Mouse (Mus musculus): Measurements from ENCODE around the gene Igf1. TPM values are rescaled to one million over a fixed set of nuclear protein-coding genes. Genes with fewer than 3 reads are reported as not detected.

Gene Igf1
- total and polyA plus RNA-seq, 3 experiments: not detected

DNA sequence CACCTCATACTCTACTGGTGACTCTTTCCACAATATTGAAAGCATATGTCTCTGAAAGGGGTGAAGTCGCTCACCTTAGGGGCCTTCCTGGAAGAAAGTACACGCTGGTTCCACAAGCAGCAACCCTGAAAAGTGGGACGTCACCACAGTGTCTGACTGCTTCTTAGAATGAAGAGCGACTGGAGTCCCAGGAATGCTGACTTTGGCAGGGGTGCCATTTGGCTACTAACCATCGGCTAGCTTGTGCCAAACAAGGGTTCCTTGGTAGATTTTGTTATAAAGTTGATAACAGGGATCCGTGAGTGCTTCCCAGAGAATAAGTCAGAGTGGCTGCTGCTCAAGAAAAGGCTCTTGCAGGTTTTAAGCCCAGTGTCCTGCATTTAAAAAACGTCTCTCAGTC, 4.8 kb downstream of the Igf1 start:
- Histone ChIP-seq H3K4me3 (ENCODE audit: control insufficient read depth in 1 of 2, insufficient read depth in 1 of 2, low read depth in 2 of 2, low read length in 2 of 2) (no peak overlapping the region), H3K27ac (ENCODE audit: control insufficient read depth, low read depth, low read length) (no peak overlapping the region), H3K9me3 (replicated peaks; ENCODE audit: insufficient read depth, low read length) (no peaks in the 10 kb centered on the region), H3K9ac (ENCODE audit: control insufficient read depth, low read depth, low read length, poor library complexity, severe bottlenecking) (no peak overlapping the region), H3K79me2 (ENCODE audit: control insufficient read depth, insufficient read depth, low read length, poor library complexity) (no peaks in the 10 kb centered on the region), H3K4me1 (ENCODE audit: control insufficient read depth in 1 of 2, insufficient read depth in 2 of 2, low read length in 2 of 2) (no peaks in the 10 kb centered on the region), H3K36me3 (ENCODE audit: control insufficient read depth in 1 of 2, insufficient read depth in 2 of 2, low read length in 2 of 2) (no peaks in the 10 kb centered on the region), H3K27me3 (ENCODE audit: control insufficient read depth in 1 of 2, insufficient read depth in 2 of 2, low read length in 2 of 2) (no peaks in the 10 kb centered on the region; a peak in 2 of 4 replicates)
- no peak for DNase-seq (ENCODE audit: low read depth, low spot score)
- TF ChIP-seq BHLHE40 (IDR thresholded peaks at IDR 0.05; ENCODE audit: borderline replicate concordance, low read depth, low read length) (no peak), TAL1 (IDR thresholded peaks at IDR 0.05; ENCODE audit: low read length) (no peak), MXI1 (IDR thresholded peaks at IDR 0.05; ENCODE audit: low read depth, low read length) (no peak), ELF1 (IDR thresholded peaks at IDR 0.05; ENCODE audit: low read depth, low read length) (no peak), TBP (IDR thresholded peaks at IDR 0.05; ENCODE audit: low read depth, low read length) (no peak), MYB (IDR thresholded peaks at IDR 0.05; ENCODE audit: low read depth, low read length) (no peak), ZMIZ1 (IDR thresholded peaks at IDR 0.05; ENCODE audit: low read depth, low read length) (no peak), USF2 (IDR thresholded peaks at IDR 0.05; ENCODE audit: borderline replicate concordance in 1 of 2, insufficient read depth in 1 of 2, low read depth in 1 of 2, low read length in 2 of 2) (no peak), KAT2A (conservative IDR thresholded peaks at IDR 0.05; ENCODE audit: low read depth, low read length) (no peak), RCOR1 (IDR thresholded peaks at IDR 0.05; ENCODE audit: low read depth, low read length) (no peak), CHD2 (IDR thresholded peaks at IDR 0.05; ENCODE audit: low read length) (no peak)

DNA sequence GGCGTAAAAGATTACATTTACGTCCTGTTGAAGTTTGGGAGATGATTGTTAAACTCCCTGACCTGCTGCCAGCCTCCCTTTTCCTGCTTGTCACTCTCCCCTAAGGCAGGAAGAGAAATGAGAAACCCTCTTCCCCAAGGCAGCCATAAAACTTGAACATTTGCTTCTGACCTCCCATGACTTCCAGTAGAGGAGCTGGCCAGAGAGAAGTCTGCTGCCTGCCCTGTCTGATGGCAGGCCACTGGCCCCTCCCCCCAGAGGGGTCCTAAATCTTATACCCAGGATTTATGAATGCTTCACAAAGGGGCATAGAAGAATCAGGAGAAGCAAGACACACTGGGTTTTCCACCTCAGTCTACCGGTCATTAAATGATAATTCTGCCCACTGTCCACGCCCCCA, 5.3 kb downstream of the Igf1 start:
- DNase-seq (ENCODE audit: low read depth, low spot score): no peak
- no peak overlapping the region for H3K27ac ChIP-seq (ENCODE audit: control insufficient read depth, low read depth, low read length)
- no peaks in the 10 kb centered on the region; a peak in 2 of 4 replicates for H3K27me3 ChIP-seq (ENCODE audit: control insufficient read depth in 1 of 2, insufficient read depth in 2 of 2, low read length in 2 of 2)
- H3K36me3 ChIP-seq (ENCODE audit: control insufficient read depth in 1 of 2, insufficient read depth in 2 of 2, low read length in 2 of 2): no peaks in the 10 kb centered on the region
- no peaks in the 10 kb centered on the region for H3K4me1 ChIP-seq (ENCODE audit: control insufficient read depth in 1 of 2, insufficient read depth in 2 of 2, low read length in 2 of 2)
- H3K9me3 ChIP-seq (replicated peaks; ENCODE audit: insufficient read depth, low read length): no peaks in the 10 kb centered on the region
- no peak overlapping the region for H3K9ac ChIP-seq (ENCODE audit: control insufficient read depth, low read depth, low read length, poor library complexity, severe bottlenecking)
- TF ChIP-seq CHD2 (IDR thresholded peaks at IDR 0.05; ENCODE audit: low read length) (no peak), ELF1 (IDR thresholded peaks at IDR 0.05; ENCODE audit: low read depth, low read length) (no peak), ETS1 (IDR thresholded peaks at IDR 0.05; ENCODE audit: low read depth, low read length) (no peak), USF1 (IDR thresholded peaks at IDR 0.05; ENCODE audit: low read depth, low read length) (no peak), NRF1 (IDR thresholded peaks at IDR 0.05; ENCODE audit: insufficient read depth, low read depth, low read length, poor library complexity, severe bottlenecking) (no peak), ZNF384 (IDR thresholded peaks at IDR 0.05; ENCODE audit: low read depth, low read length) (no peak), SMC3 (IDR thresholded peaks at IDR 0.05; ENCODE audit: low read depth, low read length) (no peak), JUND (IDR thresholded peaks at IDR 0.05; ENCODE audit: low read depth, low read length) (no peak), TBP (IDR thresholded peaks at IDR 0.05; ENCODE audit: low read depth, low read length) (no peak), MAZ (IDR thresholded peaks at IDR 0.05; ENCODE audit: low read depth, low read length) (no peak), TAL1 (IDR thresholded peaks at IDR 0.05; ENCODE audit: low read length) (no peak), KAT2A (conservative IDR thresholded peaks at IDR 0.05; ENCODE audit: low read depth, low read length) (no peak), MAX (IDR thresholded peaks at IDR 0.05; ENCODE audit: low read length) (no peak), MAFK (IDR thresholded peaks at IDR 0.05; ENCODE audit: borderline replicate concordance, low read depth, low read length) (no peak), ZKSCAN1 (IDR thresholded peaks at IDR 0.05; ENCODE audit: low read depth, low read length) (no peak), BHLHE40 (IDR thresholded peaks at IDR 0.05; ENCODE audit: borderline replicate concordance, low read depth, low read length) (no peak), CTCF (IDR thresholded peaks at IDR 0.05 in 2 of 3, conservative IDR thresholded peaks at IDR 0.05 in 1 of 3; ENCODE audit: control insufficient read depth in 1 of 3, insufficient read depth in 1 of 3, low read depth in 2 of 3, low read length in 3 of 3, poor library complexity in 1 of 3, severe bottlenecking in 1 of 3) (no peak), ZMIZ1 (IDR thresholded peaks at IDR 0.05; ENCODE audit: low read depth, low read length) (no peak), MXI1 (IDR thresholded peaks at IDR 0.05; ENCODE audit: low read depth, low read length) (no peak), NELFE (IDR thresholded peaks at IDR 0.05; ENCODE audit: low read depth, low read length) (no peak)
- no peaks in the 10 kb centered on the region for H3K79me2 ChIP-seq (ENCODE audit: control insufficient read depth, insufficient read depth, low read length, poor library complexity)
- H3K4me3 ChIP-seq (ENCODE audit: control insufficient read depth in 1 of 2, insufficient read depth in 1 of 2, low read depth in 2 of 2, low read length in 2 of 2): no peak overlapping the region
